Mouse (Mus musculus) macrophage (primary cell): ENCODE data around the gene Naglu. TPM values are rescaled to one million over a fixed set of nuclear protein-coding genes. Genes with fewer than 3 reads are reported as not detected.
A peak's percentile ranks its signal among the peaks of the same experiment; 100 is the strongest.

ENCODE experiments used
- H3K27ac ChIP-seq: fragments of 350-480 bp; formaldehyde crosslinking; 2 replicates; pipeline ENCODE4 v1.9.0; 2021
- H3K36me3 ChIP-seq: fragments of 350-480 bp; formaldehyde crosslinking; 2 replicates; pipeline ENCODE4 v1.9.0; 2021; ENCODE audit errors: inconsistent target
- H3K4me3 ChIP-seq: fragments of 350-480 bp; formaldehyde crosslinking; 2 replicates; pipeline ENCODE4 v1.9.0; 2021; ENCODE audit errors: inconsistent target
- H3K79me2 ChIP-seq: fragments of 350-480 bp; formaldehyde crosslinking; 2 replicates; pipeline ENCODE4 v1.9.0; 2021; ENCODE audit errors: inconsistent target
- WGBS: methylation state at CpG from one replicate; pipeline ENCODE4 v1.1.7; 2026; ENCODE audit warnings: inconsistent platforms; ENCODE audit not compliant: missing documents; 5-methylcytosine and 5-hydroxymethylcytosine counted together
- polyA plus RNA-seq: library from polyadenylated mRNA; stranded (reverse); fragments of 250-400 nt; gene quantifications from 3 replicates; pipeline ENCODE4 v1.2.4, GENCODE M21; 2018; ENCODE audit warnings: inconsistent platforms

Naglu gene
- polyA plus RNA-seq, 1 experiment from 2014 or later, result 71.6 TPM

GRCm38 (mm10) chr11:101062971-101063675 lies 6.7 kb upstream of the Naglu start:
- Histone ChIP-seq H3K4me3 (no peak overlapping the region), H3K36me3 (peaks cover 25% of the 10 kb centered on the region; the same call in 1 of the 2 replicates), H3K79me2 (no peaks in the 10 kb centered on the region; the same call in 1 of the 2 replicates), H3K27ac (peak overlapping the region; percentile 71)
- 56% methylated on average over 13 of the region's 14 CpGs for WGBS

- H3K27ac ChIP-seq, result peak overlapping the region; percentile 71
- 10% methylated on average over 12 of the region's 12 CpGs for WGBS
Measured at GRCm38 (mm10) chr11:101063676-101064327, 6.0 kb upstream of the Naglu start.

DNA sequence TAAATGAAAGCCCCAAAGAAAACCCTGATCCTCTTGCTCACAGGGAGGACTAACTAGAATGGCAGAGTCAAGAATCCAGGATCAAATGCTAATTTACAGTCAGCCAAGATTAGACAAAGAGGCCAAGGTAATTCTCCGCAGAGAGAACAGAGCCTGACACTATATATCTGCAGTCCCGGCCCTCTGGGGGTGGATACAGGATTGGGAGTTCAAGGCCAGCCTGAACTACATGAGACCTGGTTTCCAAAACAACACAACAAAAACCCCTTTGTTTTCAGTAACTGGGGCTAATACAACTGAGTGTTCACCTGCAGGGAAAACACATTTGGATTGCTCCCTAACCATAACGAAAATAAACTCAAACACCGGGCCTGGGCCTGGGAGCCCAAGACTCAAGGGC lies 5.3 kb upstream of the Naglu start:
- H3K27ac ChIP-seq, result no peak overlapping the region
- 89% methylated on average over 4 of the region's 4 CpGs for WGBS
- H3K4me3 ChIP-seq, result no peak overlapping the region

More at GRCm38 (mm10) chr11:101063676-101064327, 6.0 kb upstream of the Naglu start:
- Histone ChIP-seq H3K4me3 (no peak overlapping the region), H3K36me3 (peaks cover 18% of the 10 kb centered on the region; the same call in 1 of the 2 replicates), H3K79me2 (no peaks in the 10 kb centered on the region)

GRCm38 (mm10) chr11:101065002-101065401 lies 4.8 kb upstream of the Naglu start:
- H3K4me3 ChIP-seq, result no peak overlapping the region
- no peaks in the 10 kb centered on the region for H3K79me2 ChIP-seq
- H3K36me3 ChIP-seq, result peaks cover 14% of the 10 kb centered on the region; the same call in 1 of the 2 replicates
- no peak overlapping the region for H3K27ac ChIP-seq
- WGBS, result 94% methylated on average over 9 of the region's 9 CpGs

More for the DNA sequence above, 5.3 kb upstream of the Naglu start:
- Histone ChIP-seq H3K79me2 (no peaks in the 10 kb centered on the region), H3K36me3 (peaks cover 17% of the 10 kb centered on the region; the same call in 1 of the 2 replicates)

- WGBS, result 39% methylated on average over 18 of the region's 18 CpGs
- H3K79me2 ChIP-seq, result peaks cover 15% of the 10 kb centered on the region; the same call in 1 of the 2 replicates
- peaks cover 8% of the 10 kb centered on the region; the same call in 1 of the 2 replicates for H3K36me3 ChIP-seq
- no peak overlapping the region for H3K27ac ChIP-seq
- H3K4me3 ChIP-seq, result no peak overlapping the region
Measured at GRCm38 (mm10) chr11:101066549-101067412, 3.0 kb upstream of the Naglu start.

GRCm38 (mm10) chr11:101070189-101070527 lies 346 bp downstream of the Naglu start:
- under 1% methylated on average over 36 of the region's 36 CpGs for WGBS
- H3K27ac ChIP-seq, result peak overlapping the region; percentile 65
- H3K79me2 ChIP-seq, result peaks cover 17% of the 10 kb centered on the region; the same call in 1 of the 2 replicates
- H3K4me3 ChIP-seq, result peak overlapping the region; percentile 70
- H3K36me3 ChIP-seq, result peaks cover 34% of the 10 kb centered on the region; the same call in 1 of the 2 replicates

GRCm38 (mm10) chr11:101070987-101071386 lies 1.2 kb downstream of the Naglu start:
- H3K79me2 ChIP-seq, result peaks cover 17% of the 10 kb centered on the region; the same call in 1 of the 2 replicates
- WGBS, result 83% methylated on average over 6 of the region's 6 CpGs
- H3K27ac ChIP-seq, result peak overlapping the region; percentile 65
- H3K36me3 ChIP-seq, result peaks cover 37% of the 10 kb centered on the region; the same call in 1 of the 2 replicates
- peak overlapping the region; percentile 70 for H3K4me3 ChIP-seq

- 96% methylated on average over 12 of the region's 14 CpGs for WGBS
- peaks cover 46% of the 10 kb centered on the region; the same call in 1 of the 2 replicates for H3K36me3 ChIP-seq
- peaks cover 17% of the 10 kb centered on the region; the same call in 1 of the 2 replicates for H3K79me2 ChIP-seq
- no peak overlapping the region for H3K27ac ChIP-seq
- H3K4me3 ChIP-seq, result no peak overlapping the region
Measured at GRCm38 (mm10) chr11:101071810-101072428, 2.1 kb downstream of the Naglu start.

GRCm38 (mm10) chr11:101078121-101078520 lies 8.3 kb downstream of the Naglu start, which contains the start of gene Hsd17b1:
Gene Hsd17b1, plus strand, starts transcription at chr11:101078411.
- Histone ChIP-seq H3K79me2 (no peaks in the 10 kb centered on the region; the same call in 1 of the 2 replicates), H3K27ac (no peak within 1 kb of the TSS), H3K4me3 (no peak within 1 kb of the TSS), H3K36me3 (peaks cover 38% of the 10 kb centered on the region; the same call in 1 of the 2 replicates)
- WGBS, result 91% methylated on average over 9 of the region's 9 CpGs

GRCm38 (mm10) chr11:101079746-101080145 lies 9.9 kb downstream of the Naglu start:
- Histone ChIP-seq H3K27ac (no peak overlapping the region), H3K36me3 (peaks cover 21% of the 10 kb centered on the region; the same call in 1 of the 2 replicates), H3K79me2 (no peaks in the 10 kb centered on the region; the same call in 1 of the 2 replicates), H3K4me3 (no peak overlapping the region)
- 41% methylated on average over 25 of the region's 27 CpGs for whole genome bisulfite sequencing

GRCm38 (mm10) chr11:101080421-101080820 lies 10.6 kb downstream of the Naglu start:
- H3K36me3 ChIP-seq, result peaks cover 17% of the 10 kb centered on the region; the same call in 1 of the 2 replicates
- 91% methylated on average over 5 of the region's 5 CpGs for WGBS
- no peak overlapping the region for H3K27ac ChIP-seq
- H3K79me2 ChIP-seq, result no peaks in the 10 kb centered on the region; the same call in 1 of the 2 replicates
- no peak overlapping the region for H3K4me3 ChIP-seq

DNA sequence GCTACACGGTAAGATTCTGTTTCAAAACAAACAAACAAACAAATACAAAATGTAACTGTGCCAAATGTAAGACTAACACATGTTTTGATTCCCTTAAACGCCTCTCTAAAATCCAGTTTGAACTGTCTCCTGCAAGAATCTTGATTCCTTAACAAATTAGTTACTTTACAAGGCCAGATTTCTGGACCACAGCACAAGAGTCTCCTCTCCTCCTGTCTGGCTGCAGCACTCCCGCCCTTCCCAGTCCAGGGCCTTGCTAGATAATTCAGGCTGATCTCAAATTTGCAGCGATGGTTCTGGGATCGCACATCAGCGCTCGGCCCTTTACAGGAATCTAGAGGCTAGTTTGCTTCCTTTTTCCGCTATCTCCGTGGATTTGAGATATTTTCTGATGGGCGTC lies 11.8 kb downstream of the Naglu start:
- H3K36me3 ChIP-seq, result peaks cover 8% of the 10 kb centered on the region; the same call in 1 of the 2 replicates
- WGBS, result 18% methylated on average over 10 of the region's 10 CpGs
- H3K4me3 ChIP-seq, result peak overlapping the region; percentile 95
- H3K27ac ChIP-seq, result peak overlapping the region; percentile 90
- H3K79me2 ChIP-seq, result no peaks in the 10 kb centered on the region; the same call in 1 of the 2 replicates

- Histone ChIP-seq H3K4me3 (peak within 1 kb of the TSS; percentile 95), H3K36me3 (0 out of 2 replicates have a peak, but pooled peaks cover under 1% of the 10 kb centered on the region), H3K79me2 (peaks cover 3% of the 10 kb centered on the region), H3K27ac (peak within 1 kb of the TSS; percentile 90)
- WGBS, result under 1% methylated on average over 50 of the region's 51 CpGs
Measured at GRCm38 (mm10) chr11:101082208-101083082, 12.6 kb downstream of the Naglu start, which contains the start of gene Coasy. Gene Coasy, plus strand, starts transcription at chr11:101082565.
